ENCODE assay signal across 12 mouse cellular contexts in the genomic region with DNA sequence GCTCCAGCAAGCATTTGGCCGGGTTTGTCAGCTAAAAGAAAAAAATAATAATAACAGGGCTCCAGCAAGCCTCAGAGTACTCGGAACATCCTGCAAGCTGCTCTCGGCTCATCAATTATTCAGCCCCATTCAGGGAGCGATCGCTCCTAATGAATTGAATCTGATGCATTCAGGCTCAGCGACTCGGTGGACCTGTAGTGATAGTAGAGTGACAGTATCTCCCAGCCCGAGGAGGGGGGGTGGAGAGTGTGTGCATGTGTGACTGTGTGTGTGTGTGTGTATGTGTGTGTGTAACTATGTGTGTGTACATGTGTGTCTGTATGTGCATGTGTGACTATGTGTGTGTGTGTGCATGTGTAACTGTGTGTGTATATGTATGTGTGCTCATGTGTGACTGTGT.
DNase-seq lines count a peak whose midpoint lies in the region; ATAC-seq and TF ChIP-seq lines count a peak whose summit lies in the region.
"Had no signal": no experiment of that assay in that cellular context is flagged by ENCODE, and none has a peak within 500 bp of the region (broad histone marks: within the 10 kb centered on the region; RNA-seq: fewer than 3 reads in every experiment).

No protein-coding gene starts in this region.

- ATAC-seq in forebrain, embryonic 13.5 days: peak; percentile 64
- no peak for ATAC-seq in granulocyte monocyte progenitor cell, adult 5-6 weeks (replicated peaks; ENCODE audit: poor library complexity, severe bottlenecking)

- H3K36me3 ChIP-seq in forebrain, embryonic 13.5 days (ENCODE audit: poor library complexity, severe bottlenecking): no peaks in the 10 kb centered on the region

- intact Hi-C loops in heart, postnatal 14 days (cut with DNase I): no loop called here

- H3K4me2 ChIP-seq in forebrain, embryonic 13.5 days: peak overlapping the region; percentile 42

- DNase-seq in layer of hippocampus, adult 2 months (ENCODE audit: low spot score in 2 of 2): no peak
- DNase-seq in layer of hippocampus, adult 9-10 months (ENCODE audit: low spot score): no peak
- peak; percentile 42 for DNase-seq in mesoderm, embryonic 11.5 days (ENCODE audit: low read depth, low spot score)
- peak; percentile 83 for DNase-seq in retina, embryonic 14.5 days (ENCODE audit: low spot score)
- DNase-seq in testis, postnatal 14 days (ENCODE audit: low spot score): no peak
- no peak for DNase-seq in heart, postnatal 14 days
- DNase-seq: adrenal gland, postnatal 14 days; heart, adult 18-20 months; lung, postnatal 10 days had no signal

- 5% methylated on average over 8 of the region's 8 CpGs for WGBS in forebrain, embryonic 13.5 days

- peak overlapping the region; percentile 48; the same call in 1 of the 2 replicates for H3K9ac ChIP-seq in forebrain, embryonic 13.5 days

- H3K4me1 ChIP-seq in forebrain, embryonic 13.5 days: peaks cover 65% of the 10 kb centered on the region

- no peak overlapping the region for H3K4me3 ChIP-seq in layer of hippocampus, adult 2 months
- H3K4me3 ChIP-seq in forebrain, embryonic 13.5 days: no peak overlapping the region

- TF ChIP-seq CTCF in layer of hippocampus, adult 2 months (conservative IDR thresholded peaks at IDR 0.05): no peak

- no peaks in the 10 kb centered on the region for H3K27me3 ChIP-seq in forebrain, embryonic 13.5 days

- H3K9me3 ChIP-seq in forebrain, embryonic 13.5 days (replicated peaks): no peaks in the 10 kb centered on the region

- peak overlapping the region; percentile 89 for H3K27ac ChIP-seq in layer of hippocampus, adult 2 months
- H3K27ac ChIP-seq in forebrain, embryonic 13.5 days: peak overlapping the region; percentile 93
- H3K27ac ChIP-seq: kidney, postnatal 0 days had no signal

Comparison
In these comparisons a context has a peak if more than half of its experiments do, and no peak if none do; other contexts are left out.
1. DNase-seq: peak in mesoderm, embryonic 11.5 days (single experiment) and retina, embryonic 14.5 days (single experiment); none in layer of hippocampus, adult 2 months (0 of 2), layer of hippocampus, adult 9-10 months (single experiment), testis, postnatal 14 days (single experiment) and heart, postnatal 14 days (0 of 2).